Mouse (Mus musculus) heart, postnatal 4 days (tissue): ENCODE results near the gene Sppl3. TPM values are rescaled to one million over a fixed set of nuclear protein-coding genes. Genes with fewer than 3 reads are reported as not detected.

Source experiments
- DNase-seq: peaks from one replicate; pipeline ENCODE4 v3.0.0; 2021
- total RNA-seq, 2 experiments: library from RNA; stranded (reverse); gene quantifications; 2 replicates each; pipeline ENCODE4 v1.2.3; 2021

Gene Sppl3
- total RNA-seq, 2 experiments from 2014 or later = 52.1 to 53.3 TPM

DNA sequence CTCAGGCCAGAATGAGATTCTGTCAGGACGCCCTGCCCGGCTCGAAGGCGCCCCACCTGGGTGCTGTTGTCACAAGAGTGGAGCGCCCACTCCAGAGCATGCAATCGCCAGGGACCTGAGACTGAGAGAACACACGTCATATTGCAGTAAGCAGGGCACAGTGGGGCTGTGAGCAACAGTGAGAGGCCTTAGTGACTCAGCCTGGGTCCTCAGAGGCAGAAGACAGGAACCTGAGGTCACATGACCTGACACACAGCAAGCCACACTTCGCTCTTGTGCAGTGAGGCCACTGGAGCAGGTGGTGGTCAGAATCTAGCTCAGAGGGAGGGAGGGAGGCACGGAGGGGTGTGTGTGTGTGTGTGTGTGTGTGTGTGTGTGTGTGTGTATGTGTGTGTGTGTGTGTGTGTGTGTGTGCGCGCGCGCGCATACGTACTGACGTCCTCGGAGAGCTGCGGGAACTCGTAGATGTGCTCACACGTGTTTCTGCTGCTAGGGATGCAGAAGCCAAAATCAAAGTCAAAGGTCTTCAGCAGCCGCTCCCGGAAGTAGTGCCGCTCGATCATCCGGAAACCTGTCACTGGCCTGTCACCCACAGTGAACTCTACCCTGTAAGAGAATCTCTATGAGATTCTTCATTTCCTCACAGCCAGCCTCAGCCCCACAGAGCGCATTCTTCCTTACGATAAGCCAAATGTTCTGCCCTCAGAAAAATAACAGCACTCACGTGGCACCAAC, 115.8 kb downstream of the Sppl3 start:
- no peak for DNase-seq

DNA sequence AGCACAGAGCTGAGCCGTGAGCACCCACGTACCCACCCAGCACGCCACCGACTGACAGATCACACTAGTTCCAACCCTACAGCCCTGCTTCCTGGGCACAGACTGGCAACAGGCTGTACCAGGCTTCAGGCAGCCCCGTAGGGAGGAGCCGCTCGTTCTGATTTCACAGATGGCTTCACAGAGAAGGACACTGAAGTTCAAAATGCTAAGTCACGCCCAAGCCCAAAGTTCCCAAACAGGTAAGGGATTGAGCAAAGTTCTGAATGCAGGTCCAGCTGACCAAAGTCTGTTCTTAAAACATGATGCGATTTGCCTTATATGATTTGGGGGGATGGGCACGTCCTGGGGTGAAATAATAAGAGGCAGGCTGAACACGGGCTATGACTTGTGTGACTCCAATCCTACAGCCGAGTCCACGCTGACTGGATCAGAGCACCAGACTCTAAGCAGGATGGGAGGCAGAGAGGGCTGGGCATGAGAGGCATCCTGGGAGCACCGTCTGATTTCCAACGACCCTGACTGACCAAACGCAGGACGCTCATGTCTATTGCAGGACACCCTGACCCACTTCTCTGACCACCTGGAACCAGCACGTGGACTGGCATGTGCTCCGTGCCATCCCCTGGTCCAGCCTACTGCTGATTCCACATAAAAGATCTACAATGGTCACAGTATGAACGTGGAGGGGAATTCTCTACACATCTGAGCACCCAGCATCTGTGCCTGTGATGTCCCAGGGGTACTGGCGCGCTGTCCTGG, 116.7 kb downstream of the Sppl3 start:
- DNase-seq = no peak

DNA sequence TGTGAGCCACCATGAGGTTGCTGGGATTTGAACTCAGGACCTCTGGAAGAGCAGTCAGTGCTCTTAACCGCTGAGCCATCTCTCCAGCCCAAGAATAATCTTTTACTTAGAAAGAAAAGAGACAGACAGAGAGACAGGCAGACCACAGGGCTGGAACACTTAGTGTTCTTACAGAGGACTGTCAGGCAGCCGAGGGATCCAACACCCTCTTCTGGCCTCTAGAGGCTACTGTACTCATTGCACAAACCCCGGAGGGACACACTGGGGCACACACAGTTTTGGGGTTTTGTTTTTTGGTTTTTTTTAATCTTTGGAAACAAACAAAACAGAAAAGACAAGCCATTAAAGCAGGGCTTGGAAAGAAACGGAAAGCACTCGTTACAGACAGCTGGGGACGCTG, 118.4 kb downstream of the Sppl3 start:
- peak; percentile 4 for DNase-seq

DNA sequence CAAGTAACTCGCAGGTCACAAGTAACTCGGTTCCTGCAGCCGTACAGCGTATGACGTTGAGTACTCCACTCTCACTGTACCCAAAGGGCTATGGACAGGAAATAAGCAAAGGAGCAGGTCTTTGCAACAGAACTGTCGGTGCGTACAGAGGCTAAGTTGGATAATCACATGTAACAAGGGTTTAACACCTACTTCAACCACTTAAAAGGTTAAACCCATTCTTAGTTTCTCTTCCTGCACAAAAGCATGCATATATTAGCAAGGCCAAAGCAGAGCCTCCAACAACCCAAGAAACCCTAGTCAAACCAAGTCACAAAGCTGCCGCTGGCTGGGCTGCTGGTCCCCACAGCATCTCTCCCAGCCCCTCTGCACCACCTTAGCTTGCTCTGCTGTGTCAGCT, 121.5 kb downstream of the Sppl3 start:
- no peak for DNase-seq

DNA sequence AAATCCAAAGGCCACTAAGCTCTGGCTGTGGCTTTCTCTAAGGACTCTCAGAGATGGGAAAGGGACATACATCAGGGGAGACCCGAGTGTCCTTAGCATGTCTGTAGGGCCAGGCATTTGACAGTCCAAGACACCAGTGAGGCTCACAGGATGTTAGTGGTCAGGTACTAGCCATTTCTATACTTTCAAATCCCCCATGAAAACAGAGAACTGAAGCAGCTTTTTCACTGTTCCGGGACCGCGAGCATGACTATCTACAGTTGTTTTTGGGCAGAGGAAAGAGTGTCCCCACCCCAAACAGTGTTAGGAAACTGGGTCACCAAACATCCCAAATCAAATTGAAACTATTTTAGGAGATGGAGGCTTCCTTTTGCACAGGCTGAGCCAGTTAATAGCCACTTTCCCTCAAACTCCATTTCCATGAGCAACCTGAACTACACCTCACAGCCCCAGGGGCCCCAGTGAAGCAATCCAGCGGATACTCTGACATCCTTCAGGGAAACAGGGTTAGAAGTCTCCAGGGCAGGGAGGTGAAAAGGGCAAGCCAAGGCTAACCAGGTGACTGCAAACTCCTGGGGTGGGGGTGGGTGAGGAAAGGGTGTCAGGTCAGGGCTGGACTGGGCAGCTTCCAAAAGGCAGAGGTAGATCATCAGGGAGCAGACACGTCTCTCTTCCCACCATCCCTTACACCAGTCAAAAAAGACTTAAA, 122.6 kb downstream of the Sppl3 start:
- DNase-seq = no peak

DNA sequence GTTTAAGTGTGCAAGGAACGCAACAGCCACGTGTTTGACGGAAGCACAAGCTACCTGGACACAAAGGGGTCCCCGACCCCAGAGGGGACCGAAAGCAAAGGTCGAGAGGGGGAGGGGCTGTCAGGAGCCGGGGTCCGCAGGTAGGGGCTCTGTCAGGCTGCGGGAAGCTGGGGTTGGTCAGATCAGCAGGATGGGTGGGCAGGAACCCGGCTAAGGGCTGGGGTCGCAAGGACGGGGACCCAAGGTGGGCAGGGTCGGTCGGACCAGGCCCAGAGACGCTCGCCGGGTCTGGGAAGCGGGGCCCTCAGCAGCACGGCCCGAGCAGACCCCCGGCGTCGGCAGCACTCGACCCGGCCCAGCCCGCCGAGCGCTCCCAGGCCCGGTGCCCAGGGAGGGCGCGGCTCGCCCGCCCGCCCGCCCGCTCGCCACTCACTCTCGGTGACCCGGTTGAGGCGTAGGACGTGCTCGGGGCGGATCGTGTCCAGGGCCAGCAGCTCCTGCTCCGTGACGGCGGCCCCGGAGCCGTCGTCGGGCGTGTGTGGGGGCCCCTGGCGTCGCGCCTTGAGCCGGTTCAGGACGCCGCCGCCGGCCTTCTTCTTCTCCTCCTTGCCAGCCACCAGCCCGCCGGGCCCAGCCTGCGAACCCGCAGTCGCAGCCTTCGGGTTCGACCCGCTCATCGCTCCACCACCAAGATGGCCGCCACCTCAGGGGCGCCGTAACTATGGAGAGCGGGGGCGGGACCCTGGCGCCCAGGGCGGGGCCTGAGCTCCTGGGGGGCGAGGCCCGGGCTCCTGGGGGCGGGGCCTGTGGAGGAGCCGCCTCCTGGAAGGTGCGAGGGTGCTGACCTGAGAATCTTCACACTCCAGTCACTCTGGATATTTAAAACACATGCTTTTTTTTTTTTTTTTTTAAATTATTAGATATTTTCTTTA, 123.6 kb downstream of the Sppl3 start, which contains the start of gene Unc119b:
Gene Unc119b (minus strand): TSS at position 742 of the 932 bp plus-strand sequence.
- DNase-seq = peak; percentile 92

DNA sequence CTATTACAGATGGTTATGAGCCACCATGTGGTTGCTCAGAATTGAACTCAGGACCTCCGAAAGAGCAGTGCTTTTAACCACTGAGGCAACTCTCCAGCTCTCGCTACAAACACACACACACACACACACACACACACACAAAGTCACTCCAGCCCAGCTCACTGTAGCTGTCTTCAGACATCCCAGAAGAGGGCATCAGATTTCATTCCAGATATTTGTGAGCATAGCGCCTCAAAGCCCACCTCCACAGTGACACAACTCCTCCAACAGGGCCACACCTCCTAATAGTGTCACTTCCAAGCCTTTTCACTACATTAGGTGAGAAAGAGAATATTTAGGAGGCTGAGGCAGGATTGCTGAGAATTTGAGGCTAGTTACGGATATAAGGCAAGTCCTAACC, 128.2 kb downstream of the Sppl3 start:
- no peak for DNase-seq

DNA sequence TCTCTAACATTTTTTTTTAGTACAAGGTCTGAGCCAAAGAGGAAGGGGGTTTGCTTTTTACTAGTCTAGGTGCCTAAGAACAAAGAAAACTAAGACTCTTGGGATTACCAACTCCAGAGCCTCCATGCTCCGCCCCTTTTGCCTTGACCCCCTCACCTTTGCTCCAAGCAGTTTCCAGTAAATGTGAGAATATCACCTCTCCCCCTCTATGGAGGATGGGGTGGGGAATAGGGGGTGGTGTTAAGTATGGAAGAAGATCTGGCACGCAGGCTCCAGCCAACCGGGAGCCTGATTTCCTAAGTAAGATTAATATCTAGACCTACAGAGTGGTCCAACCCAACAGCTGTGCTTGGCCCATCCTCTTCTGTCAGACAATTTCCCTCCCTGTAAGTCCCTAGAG, 129.8 kb downstream of the Sppl3 start:
- no peak for DNase-seq

DNA sequence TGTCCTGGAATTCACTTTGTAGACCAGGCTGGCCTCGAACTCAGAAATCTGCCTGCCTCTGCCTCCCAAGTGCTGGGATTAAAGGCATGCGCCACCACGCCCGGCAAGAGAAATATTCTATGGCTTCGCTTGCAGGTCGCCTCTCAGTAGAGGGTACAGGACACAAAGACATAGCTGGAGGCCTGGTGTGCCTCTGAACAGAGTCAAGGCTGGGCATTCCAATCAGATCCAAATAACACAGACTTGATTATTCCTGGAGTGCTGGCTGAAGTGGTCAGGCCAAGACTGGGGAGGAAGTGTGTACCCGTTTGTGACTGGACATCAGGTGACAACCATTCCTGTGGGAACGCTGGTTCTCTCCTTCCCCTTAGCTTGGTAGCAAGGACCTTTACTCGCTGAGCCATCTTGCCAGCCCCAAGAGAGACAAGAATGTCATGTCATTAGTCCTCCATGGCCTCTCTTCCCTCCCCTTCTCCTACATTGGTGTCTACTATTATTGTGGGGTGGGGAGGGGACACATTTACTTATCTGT, 131.3 kb downstream of the Sppl3 start:
- no peak for DNase-seq

DNA sequence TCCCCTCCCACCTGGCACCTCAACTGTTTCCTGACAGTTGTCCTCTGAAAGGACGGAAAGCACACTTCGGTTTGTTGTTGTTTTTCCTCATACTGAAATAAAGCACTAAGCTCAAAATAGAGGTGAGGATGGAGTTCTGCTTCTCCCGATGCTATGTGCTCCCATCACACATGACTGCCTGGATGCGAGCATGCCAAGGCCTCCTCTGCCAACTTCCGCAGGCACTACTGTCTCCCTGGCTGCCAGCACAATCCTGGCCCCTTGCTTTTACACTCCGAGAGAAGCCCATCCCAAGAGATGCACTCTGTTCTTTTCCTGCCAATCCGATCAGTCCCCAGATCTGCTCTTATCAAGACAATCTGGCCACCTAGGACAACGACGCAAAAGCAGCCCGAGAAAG, 132.6 kb downstream of the Sppl3 start:
- no peak for DNase-seq

DNA sequence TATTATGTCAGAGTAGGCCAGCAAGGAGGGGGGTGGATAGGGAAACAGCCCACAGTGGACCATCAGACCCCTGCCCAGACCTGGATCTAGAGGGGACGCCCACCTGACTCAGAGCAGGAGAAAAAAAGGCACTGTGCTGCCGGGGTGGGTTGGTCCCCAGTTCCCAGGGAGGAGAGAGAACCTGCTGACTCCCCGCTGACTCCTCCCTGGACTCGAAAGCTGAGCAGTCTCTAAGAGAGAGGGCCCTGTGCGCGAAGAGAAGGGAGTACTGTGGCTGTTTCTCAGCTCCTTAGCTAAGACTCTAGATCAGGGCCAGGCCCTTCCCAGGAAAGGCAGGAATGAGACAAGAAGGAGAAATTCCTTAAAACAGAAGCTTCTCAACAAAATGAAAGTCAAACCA, 133.5 kb downstream of the Sppl3 start:
- DNase-seq = no peak

DNA sequence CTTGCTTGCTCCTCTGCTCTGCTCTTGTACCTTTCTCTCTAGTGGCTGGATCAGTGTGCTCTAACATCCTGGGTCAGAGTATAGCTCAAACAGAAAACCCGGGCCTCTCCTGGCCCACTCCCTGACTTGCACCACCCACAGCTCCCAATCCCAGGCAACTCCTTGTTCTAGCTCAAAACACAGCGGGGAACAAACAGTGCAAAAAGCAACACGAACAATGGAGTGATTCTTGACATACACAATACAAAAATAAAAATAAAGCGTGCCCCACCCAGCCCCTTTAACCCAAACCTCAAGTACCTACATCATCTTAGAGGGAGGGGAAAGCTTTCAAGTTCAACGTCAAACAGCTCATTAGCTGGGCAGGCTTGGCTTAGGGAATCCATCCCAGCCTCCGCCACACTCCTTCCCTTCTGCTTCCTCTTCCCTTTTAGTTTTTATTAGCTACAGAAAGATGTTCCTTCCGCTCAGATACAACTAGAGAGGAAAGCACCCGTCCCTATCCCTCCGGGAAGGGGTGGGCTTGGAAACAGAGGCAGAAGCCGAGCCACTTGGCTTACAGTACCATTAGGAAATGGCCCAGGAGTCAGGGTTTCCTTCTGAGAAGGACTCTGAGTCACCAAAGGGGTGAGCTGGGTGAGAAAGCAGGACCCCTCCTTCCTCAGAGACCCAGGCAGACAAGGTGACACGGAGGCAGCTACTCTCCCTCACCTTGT, 134.5 kb downstream of the Sppl3 start:
- no peak for DNase-seq

DNA sequence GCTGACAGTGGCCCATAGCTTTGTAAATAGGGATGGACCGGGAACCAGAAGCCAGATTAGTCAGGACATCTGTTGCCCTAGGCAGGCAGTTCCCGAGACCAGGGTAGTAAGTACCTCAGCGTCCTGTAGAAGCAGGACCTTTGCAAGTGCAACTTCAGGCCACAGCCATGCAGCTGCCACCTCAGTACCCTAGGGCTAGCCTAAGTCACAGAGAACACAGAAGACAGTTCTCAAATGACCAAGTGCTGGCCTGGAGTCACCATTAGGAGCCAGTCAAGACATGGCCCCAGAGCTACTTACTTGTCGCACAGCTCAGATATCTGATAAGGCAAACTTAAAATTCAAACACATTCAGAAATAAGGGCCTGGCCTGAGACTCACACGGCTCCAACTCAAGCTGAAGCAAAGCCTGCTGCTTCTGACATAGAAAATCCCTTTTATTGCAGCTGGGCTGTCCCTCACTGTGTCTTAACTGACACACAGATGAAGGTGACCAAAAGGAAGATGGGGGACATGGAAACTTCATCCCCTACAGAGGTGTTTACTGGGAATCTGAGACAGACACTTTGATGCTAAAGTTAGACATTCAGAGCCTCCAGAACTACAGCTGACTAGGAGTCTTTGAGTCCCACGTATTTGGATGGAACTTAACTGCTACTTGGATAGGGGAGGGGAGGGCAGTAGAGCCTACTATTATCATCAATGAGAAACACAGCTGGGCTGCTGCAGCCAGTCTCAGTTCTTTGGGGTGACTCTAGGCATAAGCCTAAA, 135.2 kb downstream of the Sppl3 start:
- DNase-seq = peak; percentile 3

DNA sequence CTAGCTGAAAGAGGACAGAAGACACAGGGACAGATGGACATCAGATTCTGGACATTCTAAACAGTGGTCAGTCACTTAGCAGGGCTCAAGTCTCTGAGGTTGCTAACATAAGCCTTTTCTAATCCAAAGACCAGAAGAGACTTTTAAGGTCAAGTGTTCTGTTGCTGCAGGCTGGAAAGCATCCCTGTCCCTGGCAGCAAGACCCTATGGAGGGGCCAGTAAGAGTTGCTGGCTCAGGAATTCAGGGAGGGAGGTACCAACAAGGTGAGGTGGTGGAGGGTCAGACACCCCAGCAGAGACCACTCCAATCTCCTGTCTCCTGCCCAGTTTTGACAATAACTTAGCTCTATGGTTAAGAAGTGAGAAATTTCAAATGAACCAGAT, 135.8 kb downstream of the Sppl3 start:
- DNase-seq = no peak

DNA sequence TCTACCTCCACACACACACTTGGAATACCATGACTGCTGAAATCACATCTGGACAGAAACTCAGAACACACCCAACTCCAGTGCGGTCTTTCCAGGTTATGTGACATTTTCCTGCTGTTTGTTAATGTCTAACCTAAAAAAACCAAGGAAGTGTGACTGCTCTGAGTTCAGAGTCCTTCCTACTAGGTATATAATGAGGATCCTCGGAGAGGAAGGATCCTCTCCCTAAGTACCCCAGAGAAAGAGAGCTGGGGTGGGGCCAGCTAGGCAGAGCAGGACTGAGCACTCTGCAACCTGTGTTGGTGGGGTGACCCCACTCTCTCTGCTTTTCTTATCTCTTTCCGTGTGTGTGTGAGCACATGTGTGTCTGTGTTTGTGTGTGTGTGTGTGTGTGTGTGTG, 136.5 kb downstream of the Sppl3 start:
- no peak for DNase-seq

DNA sequence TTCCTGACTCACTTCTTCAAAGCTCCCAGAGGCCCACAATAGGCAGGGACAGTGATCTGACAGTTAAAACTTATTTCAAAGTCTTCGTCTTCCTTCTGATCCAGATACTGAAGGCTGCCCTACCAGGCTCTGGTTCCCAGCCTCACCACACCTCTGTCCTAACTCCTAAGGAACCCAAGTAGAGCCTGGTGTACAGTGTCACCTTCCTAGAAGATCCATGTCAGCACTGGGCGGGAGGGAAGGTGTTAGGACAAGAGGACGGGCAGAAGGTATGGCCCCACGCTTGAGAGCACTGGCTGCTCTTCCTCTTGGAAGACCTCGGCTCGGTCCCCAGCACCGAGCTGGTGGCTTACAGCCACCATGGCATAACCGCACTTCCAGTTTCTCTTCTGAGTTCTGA, 137.4 kb downstream of the Sppl3 start:
- DNase-seq = no peak
